Mouse (Mus musculus) neutrophil, adult 65 days (primary cell): ENCODE results near the gene Tas2r102. TPM values are rescaled to one million over a fixed set of nuclear protein-coding genes. Genes with fewer than 3 reads are reported as not detected.

Experiments used
- total RNA-seq: library from RNA; stranded (reverse); gene quantifications from 2 replicates; pipeline ENCODE4 v1.2.4, GENCODE M21; 2023

Gene Tas2r102
- not detected in 2 replicates for total RNA-seq

GRCm38 (mm10) chr6:132761831-132762230 is at the start of gene Tas2r102:
Tas2r102 (plus strand) TSS chr6:132762131.

GRCm38 (mm10) chr6:132737935-132738334 is 24.0 kb upstream of the Tas2r102 start, which contains the start of gene Tas2r115:
Tas2r115 (minus strand) TSS chr6:132738035.

DNA sequence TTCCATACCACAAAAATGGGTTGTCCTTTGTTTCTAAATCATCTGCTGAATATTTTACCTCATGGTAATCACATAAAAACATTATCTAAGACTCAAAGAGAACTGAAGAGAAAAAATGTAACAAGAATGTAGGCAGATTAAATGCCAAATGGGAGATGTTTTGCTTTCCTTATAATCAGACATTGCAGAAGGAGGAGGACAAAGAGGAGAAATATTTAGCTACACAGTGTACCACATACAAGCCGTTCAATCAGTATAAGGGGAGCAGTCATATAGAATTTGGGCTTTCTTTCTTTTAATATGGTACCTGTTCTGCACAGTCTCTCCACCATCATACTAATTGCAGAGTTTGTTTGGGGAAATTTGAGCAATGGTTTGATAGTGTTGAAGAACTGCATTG is 7.5 kb upstream of the Tas2r102 start, which contains the start of gene Tas2r124:
TSS of gene Tas2r124 (plus strand) at position 301 of the 400 bp plus-strand sequence.

DNA sequence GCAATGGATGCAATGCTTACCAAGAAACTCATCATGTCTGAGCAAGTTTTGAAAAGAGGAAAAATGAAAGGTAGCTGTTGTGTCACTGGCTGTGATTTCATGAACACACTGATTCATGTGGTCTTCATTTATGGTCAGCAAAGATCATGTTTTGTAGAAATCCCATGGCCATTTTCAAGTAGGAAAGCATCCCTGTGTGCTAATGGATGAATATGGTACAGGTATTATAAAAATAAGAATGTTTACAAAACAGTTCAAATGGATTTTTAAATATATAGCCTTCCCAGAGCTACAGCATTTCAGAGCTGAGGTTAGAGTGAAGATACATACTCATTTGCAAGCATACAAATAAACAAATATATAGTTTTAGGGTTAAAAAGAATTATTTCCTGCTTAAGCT is 16.1 kb downstream of the Tas2r102 start, which contains the start of gene Tas2r136:
TSS of gene Tas2r136 (minus strand) at position 101 of the 400 bp plus-strand sequence.

DNA sequence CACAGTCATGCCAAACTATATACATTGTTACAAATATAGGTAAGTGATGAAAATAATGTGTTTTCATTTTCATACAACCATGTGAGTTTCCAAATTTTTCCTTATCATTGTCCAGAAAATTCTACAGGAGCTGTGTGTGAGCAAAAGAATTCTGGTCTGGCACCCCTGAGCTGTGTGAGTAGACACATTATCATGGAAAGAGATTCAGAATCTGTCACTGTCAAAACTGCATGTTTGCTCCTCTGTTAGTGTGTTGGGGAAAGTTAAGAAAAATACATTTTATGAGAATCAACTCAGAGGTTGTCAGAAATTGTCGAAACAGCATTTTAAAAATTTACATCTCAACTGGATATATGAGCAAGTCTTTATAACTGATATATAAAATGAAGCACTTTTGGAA is 40.6 kb downstream of the Tas2r102 start, which contains the start of gene Tas2r117:
TSS of gene Tas2r117 (plus strand) at position 301 of the 400 bp plus-strand sequence.

Other genes with a start within 250 kb of the Tas2r102 start
- not detected in 2 replicates for gene Prh1, start 192.3 kb upstream of the Tas2r102 start, total RNA-seq
- gene Prp2, start 166.2 kb upstream of the Tas2r102 start, total RNA-seq = not detected in 2 replicates
- not detected in 2 replicates for gene A630073D07Rik, start 110.6 kb upstream of the Tas2r102 start, total RNA-seq
- not detected in 2 replicates for gene Tas2r120, start 105.2 kb upstream of the Tas2r102 start, total RNA-seq
- not detected in 2 replicates for gene Tas2r121, start 61.1 kb upstream of the Tas2r102 start, total RNA-seq
- gene Tas2r122, start 50.2 kb upstream of the Tas2r102 start, total RNA-seq = not detected in 2 replicates
- gene Tas2r115, start 24.1 kb upstream of the Tas2r102 start, total RNA-seq = not detected in 2 replicates
- gene Tas2r124, start 7.4 kb upstream of the Tas2r102 start, total RNA-seq = not detected in 2 replicates
- gene Tas2r136, start 16.0 kb downstream of the Tas2r102 start, total RNA-seq = not detected in 2 replicates
- not detected in 2 replicates for gene Tas2r117, start 40.7 kb downstream of the Tas2r102 start, total RNA-seq
- not detected in 2 replicates for gene Tas2r123, start 85.0 kb downstream of the Tas2r102 start, total RNA-seq
- not detected in 2 replicates for gene Tas2r116, start 93.3 kb downstream of the Tas2r102 start, total RNA-seq
- not detected in 2 replicates for gene Tas2r110, start 105.9 kb downstream of the Tas2r102 start, total RNA-seq
- gene Tas2r113, start 130.9 kb downstream of the Tas2r102 start, total RNA-seq = not detected in 2 replicates
- not detected in 2 replicates for gene Tas2r125, start 147.5 kb downstream of the Tas2r102 start, total RNA-seq
- gene Tas2r129, start 189.0 kb downstream of the Tas2r102 start, total RNA-seq = not detected in 2 replicates
- not detected in 2 replicates for gene Tas2r131, start 195.8 kb downstream of the Tas2r102 start, total RNA-seq
- not detected in 2 replicates for gene Tas2r109, start 218.8 kb downstream of the Tas2r102 start, total RNA-seq